Mouse (Mus musculus) cerebellum, postnatal 4 days (tissue): ENCODE measurements around the gene Speg.
A peak's percentile ranks its signal among the peaks of the same experiment; 100 is the strongest.

Experiments used
- DNase-seq, 2 experiments: peaks; one replicate each; pipeline ENCODE4 v3.0.0; 2022; ENCODE audit warnings: low spot score in 2 of 2, mixed read lengths in 1 of 2

The Speg gene

DNA sequence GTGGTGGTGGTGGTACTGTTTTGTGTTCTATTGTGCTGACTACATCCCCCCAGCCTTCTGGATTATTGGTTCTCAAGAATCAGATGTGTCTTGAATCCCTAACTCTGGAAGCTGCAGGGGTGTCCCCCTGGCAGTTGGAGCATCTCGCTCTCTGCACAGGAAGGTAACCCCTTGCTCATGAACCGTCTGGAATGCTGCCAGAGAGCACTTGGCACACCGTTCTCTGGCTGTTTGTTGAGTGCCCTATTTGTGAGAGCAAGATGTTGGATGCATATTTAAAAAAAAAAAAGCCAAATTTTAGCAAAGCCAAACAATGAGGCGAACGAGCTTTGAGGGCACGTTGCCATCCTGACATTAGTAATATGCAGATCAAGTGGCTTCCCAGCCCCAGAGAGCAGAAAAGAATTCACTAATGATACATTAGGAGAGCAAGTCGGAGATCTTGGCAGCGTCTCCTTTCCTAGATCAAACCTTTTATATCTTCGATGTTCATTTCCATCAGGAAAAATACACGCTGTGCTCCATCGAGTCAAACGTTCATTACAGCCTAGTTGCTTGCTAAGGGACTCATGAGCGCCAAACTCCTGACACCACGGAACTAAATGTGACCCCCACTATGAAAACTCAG lies 9.5 kb upstream of the Speg start:
- DNase-seq: no peak

GRCm38 (mm10) chr1:75369360-75369983 lies 5.6 kb upstream of the Speg start:
- no peak for DNase-seq

DNA sequence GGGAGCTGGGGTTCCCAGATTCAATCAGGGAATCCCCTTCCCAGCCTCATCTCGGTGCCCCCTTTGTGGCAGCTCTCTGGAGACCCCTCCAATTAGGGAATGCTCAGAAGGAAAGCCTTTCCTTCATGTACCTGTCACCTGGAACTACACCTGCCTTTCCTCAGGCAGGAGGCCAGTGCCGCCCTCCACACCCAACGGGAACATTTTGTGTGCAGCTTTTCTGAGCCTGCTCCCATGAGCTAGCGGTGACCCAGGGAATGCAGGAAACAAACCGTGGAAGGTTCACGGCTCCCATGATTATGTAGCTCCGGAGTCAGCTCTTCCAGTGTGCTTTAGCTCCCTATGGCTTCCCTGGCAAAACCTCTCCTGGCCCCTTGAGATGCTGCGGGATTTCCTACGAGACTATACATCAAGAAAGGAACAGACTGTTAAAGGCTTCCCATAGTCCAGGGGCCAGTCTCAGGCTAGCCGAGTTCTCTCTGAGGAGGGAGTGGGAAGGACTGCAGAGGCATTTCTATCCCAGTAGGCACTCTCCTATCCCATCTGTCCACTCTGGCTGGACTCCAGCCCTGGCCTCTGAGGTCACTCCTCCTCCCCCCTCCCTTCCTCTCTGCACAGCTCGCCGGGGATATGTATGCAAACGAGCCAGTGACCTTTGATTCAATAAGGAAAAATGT lies 5.0 kb upstream of the Speg start:
- peak in 1 of 2 experiments; percentile 83 for DNase-seq

- DNase-seq: peak in 1 of 2 experiments; percentile 45
Observed at GRCm38 (mm10) chr1:75371317-75372095, 3.6 kb upstream of the Speg start.

GRCm38 (mm10) chr1:75372450-75372849 lies 2.6 kb upstream of the Speg start:
- no peak for DNase-seq

DNA sequence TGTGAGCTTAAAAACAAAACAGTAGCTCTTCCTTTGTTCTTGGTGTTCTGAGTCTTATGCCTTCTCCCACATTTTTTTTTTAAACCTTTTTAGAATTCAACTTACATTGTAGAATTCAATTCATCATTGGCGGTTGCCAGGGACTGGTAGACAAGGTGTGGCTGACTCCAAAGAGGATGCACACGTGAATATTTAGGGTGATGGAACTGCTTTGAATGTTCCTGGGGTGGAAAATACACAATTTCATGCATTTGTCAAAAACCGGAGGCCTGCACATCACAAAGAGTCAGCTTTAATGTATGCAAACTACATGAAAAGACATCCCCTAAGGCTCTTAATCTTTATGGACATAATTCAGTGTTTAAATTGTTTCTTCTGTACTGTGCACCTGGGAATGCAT lies 1.8 kb upstream of the Speg start:
- no peak for DNase-seq

DNA sequence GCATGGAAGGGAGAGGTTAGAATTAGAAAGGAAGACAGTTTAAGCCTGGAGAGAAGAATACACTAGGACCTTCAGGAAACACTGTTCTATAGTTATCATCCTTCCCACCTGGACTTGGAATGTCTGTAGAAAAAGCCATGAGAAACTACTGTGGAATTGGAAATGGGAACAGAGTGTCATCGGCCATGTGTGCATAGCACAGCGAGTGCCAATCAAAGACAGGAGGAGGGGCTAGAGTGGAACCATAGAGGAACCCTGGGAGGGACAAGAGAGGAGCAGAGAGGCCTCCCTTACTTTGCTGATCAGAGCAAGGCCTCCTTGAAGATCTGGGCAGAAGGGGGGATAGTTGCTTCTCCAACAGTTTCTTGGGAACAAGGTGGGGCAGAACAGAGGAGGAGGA lies 4.1 kb downstream of the Speg start:
- DNase-seq: no peak

- no peak for DNase-seq
Observed at GRCm38 (mm10) chr1:75379931-75380330, 4.8 kb downstream of the Speg start.

GRCm38 (mm10) chr1:75380951-75381350 lies 5.9 kb downstream of the Speg start:
- no peak for DNase-seq

- DNase-seq: no peak
Observed at GRCm38 (mm10) chr1:75381482-75382355, 6.6 kb downstream of the Speg start.

DNA sequence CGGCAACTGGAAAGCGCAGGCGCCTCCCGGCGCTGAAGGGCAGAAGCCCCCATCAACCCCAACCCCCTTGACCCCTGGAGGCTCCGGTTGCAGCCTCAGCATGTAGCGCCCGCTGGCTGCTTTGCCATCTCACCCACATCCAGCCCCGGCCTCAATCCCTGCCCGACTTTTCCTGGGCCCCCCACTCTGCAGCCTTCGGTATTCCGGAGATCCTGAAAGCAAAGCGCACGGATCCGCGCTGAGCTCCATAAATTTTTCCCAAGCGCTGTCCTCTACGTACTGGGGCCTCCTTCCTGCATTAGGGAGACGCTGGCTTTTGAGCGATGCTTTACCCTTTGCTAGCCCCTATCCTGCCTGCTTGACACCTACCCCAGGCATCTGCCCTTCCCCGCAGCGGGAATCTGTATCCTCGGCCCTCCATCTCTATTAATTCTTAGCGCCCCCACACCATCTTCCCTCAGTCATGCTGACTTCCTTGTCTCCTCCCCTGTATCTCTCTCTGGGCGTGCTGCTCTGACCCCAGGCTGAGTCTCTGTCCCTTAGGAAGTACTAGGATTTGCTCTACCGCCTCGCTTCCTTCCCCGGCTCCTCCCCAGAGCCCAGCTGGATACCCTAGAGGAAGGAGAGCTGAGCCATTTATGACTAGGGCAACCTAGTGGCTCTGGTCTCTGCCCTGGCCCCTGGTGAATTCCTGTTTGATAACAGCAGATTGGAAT lies 7.4 kb downstream of the Speg start:
- DNase-seq: no peak

GRCm38 (mm10) chr1:75384470-75385141 lies 9.5 kb downstream of the Speg start:
- no peak for DNase-seq

- DNase-seq: no peak
Observed at GRCm38 (mm10) chr1:75385142-75385730, 10.1 kb downstream of the Speg start.

DNA sequence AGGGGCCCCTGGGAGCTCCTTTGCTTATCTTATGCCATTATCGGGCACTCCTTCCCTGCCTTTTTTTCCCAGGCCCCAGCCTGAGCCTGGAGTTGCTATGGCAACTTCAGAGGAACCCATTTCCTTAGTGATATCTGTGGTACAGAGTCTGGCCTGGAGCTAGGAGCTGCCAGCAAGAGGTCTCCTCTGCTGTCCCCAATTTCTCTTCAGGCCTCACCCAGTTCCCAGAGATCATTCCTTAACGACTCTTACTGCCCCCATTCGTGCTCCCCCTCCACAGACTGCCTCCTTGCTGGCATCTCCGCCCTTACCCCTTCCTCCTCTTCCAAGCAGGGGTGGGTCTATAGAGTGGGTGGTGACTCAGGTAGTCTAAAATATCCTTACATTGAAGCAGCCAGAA lies 11.1 kb downstream of the Speg start:
- DNase-seq: no peak

DNA sequence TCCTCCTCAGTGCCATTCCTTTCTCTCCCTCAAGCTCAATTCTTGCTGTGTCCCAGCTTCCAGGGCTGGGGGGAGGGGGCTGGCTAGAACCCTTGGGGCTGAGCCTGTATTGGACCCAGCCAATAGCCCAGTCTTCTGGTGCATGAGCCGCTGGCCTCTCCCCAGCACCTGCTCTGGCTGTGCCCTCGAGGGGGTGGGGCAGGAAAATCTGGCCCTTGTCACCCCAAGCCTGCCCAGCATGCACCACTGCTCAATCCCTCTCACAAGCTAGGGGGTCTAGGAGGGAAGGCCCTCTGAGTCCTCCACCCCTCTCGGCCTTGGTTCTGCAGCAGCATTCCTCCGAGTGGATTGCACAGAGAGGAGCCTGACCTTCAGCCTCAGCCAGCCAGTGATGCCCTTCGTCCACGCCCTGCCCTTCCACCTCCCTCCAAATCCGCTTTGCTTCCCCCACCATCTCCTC lies 12.4 kb downstream of the Speg start:
- DNase-seq: no peak

DNA sequence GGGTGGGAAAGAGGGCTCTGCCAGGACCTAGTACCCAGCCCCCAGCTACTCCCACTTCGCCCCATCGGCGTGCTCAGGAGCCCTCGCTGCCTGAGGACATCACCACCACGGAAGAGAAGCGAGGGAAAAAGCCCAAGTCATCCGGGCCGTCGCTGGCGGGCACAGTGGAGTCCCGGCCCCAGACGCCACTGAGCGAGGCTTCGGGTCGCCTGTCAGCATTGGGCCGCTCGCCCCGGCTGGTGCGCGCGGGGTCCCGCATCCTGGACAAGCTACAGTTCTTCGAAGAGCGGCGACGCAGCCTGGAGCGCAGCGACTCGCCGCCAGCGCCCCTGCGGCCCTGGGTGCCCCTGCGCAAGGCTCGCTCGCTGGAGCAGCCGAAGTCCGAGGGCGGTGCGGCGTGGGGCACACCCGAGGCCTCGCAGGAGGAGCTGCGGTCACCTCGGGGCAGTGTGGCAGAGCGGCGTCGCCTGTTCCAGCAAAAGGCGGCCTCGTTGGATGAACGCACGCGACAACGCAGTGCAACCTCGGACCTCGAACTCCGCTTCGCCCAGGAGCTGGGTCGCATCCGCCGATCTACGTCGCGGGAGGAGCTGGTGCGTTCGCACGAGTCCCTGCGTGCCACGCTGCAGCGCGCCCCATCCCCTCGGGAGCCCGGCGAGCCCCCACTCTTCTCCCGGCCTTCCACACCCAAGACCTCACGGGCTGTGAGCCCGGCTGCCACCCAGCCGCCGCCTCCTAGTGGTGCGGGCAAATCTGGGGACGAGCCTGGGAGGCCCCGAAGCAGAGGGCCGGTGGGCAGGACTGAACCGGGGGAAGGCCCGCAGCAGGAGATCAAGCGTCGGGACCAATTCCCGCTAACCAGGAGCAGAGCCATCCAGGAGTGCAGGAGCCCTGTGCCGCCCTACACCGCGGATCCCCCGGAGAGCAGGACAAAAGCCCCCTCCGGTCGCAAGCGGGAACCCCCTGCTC lies 13.1 kb downstream of the Speg start:
- DNase-seq: no peak

GRCm38 (mm10) chr1:75388898-75389515 lies 13.9 kb downstream of the Speg start:
- DNase-seq: no peak

DNA sequence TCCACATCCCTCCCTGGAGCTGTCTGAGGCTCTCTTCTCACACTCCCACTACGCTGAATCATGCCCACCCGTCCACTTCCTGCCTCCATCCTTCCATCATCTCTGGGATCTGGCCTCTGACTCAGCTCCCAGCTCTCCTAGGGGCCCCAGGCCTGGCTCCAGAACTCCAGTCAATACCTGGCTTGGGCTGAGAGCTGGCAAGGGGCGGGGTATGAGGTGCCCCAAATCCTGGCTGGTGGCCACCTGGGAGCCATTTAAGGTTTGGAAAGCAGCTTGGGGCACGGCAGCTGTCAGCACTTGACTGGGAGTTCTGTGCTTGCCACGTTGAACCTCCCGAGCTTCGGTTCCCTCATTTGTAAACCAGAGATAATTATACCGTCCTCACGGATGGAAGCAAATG lies 18.0 kb downstream of the Speg start:
- DNase-seq: no peak
